Mouse (Mus musculus) spleen, postnatal 36 days (tissue): ENCODE measurements around the gene Olfr97.
"Not testable (repeated sequence)": the region's sequence is repeated elsewhere in the genome, so short reads cannot be mapped to it uniquely, and the experiment has no call there.

ENCODE experiments used
- DNase-seq, 2 experiments: peaks; one replicate each; pipeline ENCODE4 v3.0.0; 2022; ENCODE audit warnings: low spot score in 2 of 2, mixed read lengths in 1 of 2

The Olfr97 gene

DNA sequence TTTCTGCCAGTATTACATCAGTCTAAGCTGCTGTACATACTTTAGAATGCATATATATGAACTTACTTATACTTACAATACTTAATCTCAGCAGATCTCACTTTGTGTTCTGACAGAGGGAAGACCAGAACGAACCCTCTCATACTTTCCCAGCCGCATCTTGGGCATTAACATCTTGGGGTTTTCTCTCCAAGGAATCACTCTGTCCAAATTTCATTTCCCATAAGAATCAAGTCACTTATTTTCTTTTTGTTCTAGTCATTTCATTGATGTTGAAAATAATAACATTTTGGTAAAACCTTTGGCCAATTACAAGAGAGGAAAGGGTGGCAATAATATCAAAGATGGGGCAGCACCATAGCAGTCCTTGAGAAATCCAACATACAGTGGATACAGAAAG lies at the start of gene Olfr97:
Olfr97 (minus strand) TSS at position 101 of the 400 bp plus-strand sequence.
- not testable (repeated sequence) for DNase-seq

DNA sequence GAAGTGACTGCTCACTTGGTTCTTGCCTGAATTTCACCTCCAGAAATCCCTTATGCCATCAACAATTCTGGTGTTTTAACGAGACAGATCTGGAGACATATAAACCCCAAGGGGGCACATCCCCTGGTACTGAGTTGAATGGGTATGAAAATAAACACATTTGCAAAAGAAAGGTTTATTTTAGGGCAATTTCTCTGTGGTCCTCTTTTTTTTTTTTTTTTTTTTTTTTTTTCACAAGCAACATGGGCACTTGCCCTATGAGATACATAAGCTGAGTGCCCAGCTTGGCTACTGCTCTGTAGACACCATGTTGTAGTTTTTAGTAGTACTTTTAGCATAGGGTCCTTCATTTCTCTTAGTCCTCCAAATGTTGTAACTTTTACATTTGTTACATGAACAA lies 46.2 kb upstream of the Olfr97 start, which contains the start of gene Olfr99:
Olfr99 (minus strand) TSS at position 101 of the 400 bp plus-strand sequence.
- no peak for DNase-seq

DNA sequence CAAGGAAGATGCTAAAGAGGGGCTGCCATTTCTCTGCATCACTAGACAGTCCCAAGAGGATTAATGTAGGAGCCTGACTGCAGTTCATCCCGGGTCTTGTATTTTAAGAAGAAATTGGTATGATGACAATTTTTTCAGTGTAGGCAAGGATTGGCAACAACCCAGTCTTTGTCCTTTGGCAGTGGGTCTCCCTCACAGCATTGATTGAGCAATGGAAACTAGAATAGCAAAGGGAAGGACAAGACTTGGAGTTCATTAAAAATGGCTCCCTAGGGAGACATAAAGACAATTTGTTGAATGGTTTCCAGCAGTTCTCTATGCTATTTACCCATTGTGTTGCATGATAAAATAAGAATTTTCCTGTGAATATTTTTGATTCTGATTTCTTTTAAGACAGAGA lies 43.2 kb upstream of the Olfr97 start:
- no peak for DNase-seq

DNA sequence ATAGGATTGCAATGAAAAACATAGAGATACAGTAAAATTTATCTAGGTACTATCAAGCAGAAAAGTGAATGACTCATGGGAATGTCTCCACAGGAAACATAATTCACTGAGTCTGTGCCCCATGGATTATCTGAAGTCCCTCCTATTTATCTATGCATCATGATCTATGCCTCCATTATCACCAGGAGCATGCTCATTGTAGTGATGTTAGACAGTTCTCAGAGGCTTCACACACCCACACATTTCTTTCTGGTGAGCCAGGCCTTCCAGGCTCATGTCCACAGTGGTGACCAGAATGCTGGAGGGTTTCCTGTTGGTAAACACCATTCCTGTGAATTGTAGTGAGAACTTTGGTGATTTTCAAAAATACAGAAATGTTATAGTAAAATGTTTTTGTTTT lies 39.4 kb upstream of the Olfr97 start:
- DNase-seq = no peak

DNA sequence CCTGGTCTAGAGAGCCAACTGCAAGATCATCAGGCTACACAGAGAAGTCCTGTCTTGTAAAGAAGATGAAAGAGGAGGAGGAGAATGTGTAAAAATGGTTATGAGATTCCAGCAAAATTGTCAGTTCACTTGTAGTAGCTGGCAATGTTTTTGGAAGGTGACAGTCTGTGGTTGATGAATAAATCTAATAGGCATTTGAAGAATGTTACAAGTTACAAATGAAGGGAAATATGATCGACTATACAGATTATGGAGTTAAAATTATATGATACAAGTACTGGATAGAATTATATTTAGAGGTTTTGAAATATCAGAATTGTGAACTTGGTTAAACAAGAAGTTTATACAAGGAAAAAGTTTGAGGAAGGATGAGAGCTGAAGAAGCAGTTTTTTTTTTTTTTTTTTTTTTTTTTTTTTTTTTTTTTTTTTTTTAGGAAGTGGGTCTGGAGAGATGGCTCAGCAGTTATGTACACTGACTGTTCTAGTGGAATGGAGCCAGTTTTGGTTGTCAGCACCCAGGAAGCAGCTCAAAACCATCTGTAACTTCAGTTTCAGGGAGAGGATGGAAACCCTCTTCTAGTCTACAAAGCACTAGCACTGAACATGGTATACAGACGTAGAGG lies 38.6 kb upstream of the Olfr97 start:
- DNase-seq = no peak

DNA sequence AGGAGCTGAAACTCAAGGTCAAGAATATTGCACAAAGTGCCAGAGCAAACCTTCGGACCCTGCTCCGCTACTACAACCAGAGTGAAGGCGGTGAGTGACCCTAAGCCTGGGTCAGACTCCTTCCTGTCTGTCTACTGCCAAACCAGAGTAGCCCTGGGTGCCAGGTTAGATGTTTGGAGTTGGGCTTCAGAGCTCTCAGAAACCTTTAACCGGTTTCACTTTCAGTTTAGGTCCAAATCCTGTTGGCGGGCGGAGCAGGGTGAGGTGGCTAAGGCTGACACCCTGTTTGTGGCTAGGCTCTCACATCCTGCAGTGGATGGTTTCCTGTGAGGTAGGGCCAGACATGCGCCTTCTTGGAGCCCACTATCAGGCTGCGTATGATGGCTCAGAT lies 33.6 kb upstream of the Olfr97 start:
- DNase-seq = peak; percentile 74 to 79

DNA sequence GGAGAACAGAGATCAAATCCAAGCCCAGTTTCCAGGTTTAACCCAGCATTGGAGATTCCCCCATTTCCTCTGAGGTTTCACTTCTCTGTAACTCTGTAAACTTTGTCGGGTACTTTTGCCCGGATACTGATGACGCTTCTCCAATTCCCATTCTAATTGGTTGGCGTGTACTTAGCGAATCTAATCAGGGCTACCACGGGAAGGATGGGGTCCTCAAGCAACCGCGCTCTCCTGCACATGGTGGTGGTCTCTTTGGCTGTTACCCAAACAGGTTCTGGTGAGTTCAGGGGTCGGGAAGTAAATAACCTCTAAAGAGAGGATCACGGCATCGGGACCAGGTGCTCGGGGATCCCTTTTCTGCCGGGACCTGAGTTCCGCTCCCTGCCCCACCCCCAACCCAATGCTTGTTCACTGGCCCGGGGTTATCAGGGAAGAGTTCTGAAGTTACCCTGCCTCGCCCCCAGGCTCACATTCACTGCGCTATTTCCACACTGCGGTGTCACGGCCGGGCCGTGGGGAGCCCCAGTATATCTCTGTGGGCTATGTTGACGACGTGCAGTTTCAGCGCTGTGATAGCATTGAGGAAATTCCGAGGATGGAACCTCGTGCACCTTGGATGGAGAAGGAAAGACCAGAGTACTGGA lies 33.0 kb upstream of the Olfr97 start, which contains the start of gene H2-M3:
H2-M3 (plus strand) TSS at position 163 of the 644 bp plus-strand sequence.
- DNase-seq = peak; percentile 87 to 93

DNA sequence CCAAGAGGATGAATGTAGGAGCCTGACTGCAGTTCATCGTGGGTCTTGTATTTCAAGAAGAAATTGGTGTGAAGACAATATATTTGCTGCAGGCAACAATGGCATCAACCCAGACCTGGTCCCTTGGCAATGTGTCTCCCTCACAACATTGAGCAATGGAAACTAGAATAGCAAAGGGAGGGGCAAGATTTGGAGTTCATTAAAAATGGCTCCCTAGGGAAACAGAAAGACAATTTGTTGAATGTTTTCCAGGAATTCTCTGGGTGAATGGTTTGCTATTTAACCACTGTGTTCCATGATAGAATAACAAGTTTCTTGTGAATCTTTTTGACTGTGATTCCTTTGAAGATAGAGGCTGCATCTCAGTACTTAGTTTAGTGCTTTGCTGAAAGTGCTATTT lies 26.5 kb upstream of the Olfr97 start, which contains the start of gene Olfr98:
Olfr98 (minus strand) TSS at position 124 of the 400 bp plus-strand sequence.
- no peak for DNase-seq

DNA sequence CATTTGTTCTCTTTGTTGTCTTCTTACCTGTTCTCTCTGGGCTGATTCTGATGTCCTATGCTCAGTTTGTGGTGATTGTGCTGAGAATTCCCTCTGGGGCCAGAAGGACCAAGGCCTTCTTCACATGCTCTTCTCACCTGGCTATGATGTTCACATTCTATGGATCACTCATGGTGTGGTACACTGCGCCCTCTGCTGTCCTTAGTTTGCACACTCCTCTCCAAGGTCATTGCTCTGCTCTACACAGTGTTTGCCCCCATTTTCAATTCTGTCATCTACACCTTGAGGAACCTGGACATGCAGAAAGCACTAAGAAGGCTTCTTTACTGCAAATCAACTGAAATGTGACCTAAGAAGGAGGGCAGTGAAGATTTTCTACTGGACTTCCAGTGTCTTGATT lies 13.4 kb upstream of the Olfr97 start:
- DNase-seq = peak; percentile 6 to 22

DNA sequence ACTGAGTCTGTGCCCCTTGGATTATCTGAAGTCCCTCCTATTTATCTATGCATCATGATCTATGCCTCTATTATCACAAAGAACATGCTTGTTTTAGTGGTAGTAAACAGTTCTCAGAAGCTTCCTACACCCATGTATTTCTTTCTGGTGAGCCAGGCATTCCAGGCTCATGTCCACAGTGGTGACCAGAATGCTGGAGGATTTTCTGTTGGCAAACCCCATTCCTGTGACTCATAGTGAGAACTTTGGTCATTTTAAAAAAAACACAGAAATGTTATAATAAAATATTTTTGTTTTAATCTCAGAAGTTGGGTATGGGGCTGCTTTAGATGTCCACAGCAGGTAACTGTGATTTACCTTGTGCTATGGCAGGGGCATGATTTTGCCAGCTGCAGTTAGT lies 12.3 kb upstream of the Olfr97 start:
- no peak for DNase-seq

DNA sequence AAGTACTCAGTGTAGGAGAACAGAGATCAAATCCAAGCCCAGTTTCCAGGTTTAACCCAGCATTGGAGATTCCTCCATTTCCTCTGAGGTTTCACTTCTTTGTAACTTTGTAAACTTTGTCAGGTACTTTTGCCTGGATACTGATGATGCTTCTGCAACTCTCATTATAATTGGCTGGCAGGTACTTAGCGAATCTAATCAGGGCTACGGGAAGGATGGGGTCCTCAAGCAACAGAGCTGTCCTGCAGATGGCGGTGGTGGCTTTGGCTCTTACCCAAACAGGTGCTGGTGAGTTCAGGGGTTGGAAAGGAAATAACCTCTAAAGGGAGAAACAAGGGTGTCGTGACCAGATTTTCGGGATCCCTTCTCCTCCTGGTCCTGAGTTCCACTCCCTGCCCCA lies 9.6 kb upstream of the Olfr97 start:
- DNase-seq = peak; percentile 73 to 81

DNA sequence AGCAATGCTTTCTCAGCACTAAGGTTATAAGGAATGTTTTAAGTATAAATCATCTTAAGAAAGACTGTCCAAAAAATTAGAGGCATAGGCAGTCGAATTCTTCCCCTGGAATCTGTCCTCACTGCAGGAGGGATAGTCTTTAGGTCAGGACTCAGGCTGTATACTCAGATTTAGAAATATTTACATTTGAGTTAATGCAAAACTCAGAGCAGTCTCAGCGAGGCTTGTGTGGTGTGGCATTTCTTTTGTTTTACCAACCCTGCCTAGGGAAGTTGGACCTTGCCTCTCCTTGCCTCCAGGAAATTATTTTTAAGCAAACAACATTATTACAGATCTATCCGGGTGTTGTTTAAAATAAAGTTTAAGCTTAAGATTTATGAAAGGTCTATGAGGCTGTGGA lies 5.1 kb upstream of the Olfr97 start:
- DNase-seq = no peak

DNA sequence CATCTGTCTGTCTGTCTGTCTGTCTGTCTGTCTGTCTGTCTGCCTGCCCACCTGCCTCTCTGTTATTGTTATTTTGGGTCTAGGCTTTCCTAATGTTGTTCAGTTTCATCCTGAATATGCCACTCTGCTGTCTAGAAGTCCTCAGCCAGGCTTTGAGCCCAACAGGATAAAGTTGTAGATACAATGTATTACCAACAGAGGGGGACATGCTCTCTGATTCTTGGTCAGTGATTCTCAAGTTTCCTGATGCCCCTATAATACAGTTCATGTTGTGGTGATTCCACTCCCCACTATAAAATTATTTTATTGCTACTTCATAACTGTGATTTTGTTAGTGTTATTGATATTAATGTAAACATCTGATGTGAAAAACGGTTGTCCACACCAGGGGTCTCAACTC lies 15.3 kb downstream of the Olfr97 start:
- no peak for DNase-seq

DNA sequence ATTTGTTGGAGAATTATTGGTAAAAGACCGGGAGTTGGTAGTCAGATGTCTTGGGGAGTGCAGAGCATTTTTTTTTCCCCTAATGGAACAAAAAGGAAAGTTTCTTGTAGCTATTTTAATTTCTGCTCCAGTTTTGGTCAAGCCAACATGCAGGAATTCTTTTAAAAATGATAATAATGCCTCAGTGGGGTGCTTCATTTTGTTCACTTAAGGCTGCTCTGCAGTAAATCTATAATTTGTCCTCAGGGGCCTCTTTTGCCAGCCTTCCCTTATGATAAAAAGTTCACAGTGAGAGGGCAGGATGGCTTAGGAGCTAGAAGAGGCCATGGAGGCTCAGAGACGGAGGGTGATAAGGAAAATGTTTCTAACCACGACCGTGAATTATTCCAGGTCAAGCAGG lies 17.3 kb downstream of the Olfr97 start, which contains the start of gene Olfr96:
Olfr96 (plus strand) TSS at position 301 of the 400 bp plus-strand sequence.
- no peak for DNase-seq

DNA sequence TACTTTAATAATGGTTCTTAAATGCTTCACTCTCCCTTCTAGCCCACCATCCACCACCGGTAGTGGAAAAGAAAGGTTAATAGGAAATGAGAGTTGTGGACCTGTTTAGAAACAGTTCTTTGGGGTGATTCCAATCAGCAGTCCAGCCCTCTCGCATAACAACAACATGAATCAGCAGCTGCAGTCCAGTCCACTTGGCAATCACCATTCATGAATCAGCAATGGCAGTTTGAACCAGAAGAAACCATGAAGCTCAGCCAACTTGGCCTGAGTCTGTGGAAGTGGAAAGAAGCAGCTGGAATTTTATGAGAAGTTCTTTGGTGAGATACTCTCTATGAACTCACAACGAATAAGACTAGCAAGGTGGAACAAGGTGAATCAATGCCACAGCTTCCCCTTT lies 18.6 kb downstream of the Olfr97 start:
- DNase-seq = no peak

DNA sequence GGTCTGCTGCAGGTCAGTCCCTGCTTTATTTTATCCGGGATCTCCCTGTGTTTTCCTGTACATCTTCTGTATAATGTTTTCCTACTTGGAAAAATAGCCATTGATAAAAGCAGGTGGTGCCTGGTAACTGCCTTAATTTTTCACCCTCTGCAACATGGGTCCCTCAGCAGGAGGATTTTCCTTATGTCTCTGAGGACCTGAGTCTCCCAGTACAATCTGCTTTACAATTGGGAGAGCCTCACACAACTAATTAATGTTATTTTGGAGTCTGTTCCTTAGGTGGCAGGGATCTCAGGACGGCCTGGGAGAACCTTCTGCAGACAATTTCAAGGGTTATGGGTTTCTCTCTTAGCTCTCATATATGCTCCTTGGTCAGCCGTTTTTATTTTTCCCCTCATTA lies 24.1 kb downstream of the Olfr97 start, which contains the start of gene Olfr95:
Olfr95 (minus strand) TSS at position 101 of the 400 bp plus-strand sequence.
- DNase-seq = no peak

DNA sequence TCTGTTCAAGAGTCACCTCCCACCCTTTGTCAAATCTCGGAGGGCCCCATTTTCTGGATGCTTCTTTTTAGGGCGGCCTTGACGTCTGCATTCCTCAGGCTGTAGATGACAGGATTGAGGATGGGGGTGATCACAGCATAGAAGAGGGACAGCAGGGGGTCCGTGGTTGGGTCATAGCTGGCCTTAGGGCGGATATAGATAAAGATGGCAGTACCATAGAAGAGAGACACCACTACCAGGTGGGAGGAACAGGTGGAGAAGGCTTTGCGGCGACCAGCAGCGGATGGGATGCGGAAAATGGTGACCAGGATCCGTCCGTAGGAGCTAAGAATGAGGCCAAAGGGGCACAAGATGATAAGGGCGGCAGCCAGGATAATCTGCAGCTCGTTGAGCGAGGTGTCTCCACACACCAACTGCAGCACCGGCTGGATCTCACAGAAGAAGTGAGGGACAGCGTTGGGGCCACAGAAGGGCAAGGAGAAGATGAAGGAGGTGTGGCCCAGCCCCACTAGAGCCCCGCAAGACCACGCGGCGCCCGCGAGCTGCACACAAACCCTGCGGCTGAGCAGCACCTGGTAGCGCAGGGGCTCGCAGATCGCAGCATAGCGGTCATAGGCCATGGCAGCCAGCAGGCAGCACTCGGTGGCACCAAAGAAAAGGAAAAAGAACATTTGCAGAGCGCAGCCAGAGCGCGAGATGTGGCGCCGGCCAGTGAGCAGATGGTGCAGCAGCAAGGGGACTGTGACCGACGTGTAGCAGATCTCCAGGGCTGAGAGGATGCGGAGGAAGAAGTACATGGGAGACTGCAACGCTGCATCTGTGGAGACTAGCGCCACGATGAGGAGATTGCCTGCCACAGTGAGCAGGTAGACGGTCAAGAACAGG lies 26.0 kb downstream of the Olfr97 start:
- no peak for DNase-seq

DNA sequence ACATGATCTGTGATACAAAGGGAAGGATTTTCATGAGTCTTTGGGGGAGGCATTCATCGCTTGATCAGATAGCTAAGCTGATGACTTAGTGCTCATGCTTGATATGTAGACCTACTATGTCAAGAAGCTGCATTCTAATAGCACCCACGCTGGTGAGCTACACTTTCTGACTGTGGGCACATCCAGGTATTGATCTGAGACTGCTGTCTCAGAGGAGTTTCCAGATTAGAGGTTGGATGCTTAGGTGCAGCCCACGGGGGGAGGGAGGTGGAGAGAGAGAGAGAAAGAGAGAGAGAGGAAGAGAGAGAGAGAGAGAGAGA lies 33.3 kb downstream of the Olfr97 start:
- no peak for DNase-seq

DNA sequence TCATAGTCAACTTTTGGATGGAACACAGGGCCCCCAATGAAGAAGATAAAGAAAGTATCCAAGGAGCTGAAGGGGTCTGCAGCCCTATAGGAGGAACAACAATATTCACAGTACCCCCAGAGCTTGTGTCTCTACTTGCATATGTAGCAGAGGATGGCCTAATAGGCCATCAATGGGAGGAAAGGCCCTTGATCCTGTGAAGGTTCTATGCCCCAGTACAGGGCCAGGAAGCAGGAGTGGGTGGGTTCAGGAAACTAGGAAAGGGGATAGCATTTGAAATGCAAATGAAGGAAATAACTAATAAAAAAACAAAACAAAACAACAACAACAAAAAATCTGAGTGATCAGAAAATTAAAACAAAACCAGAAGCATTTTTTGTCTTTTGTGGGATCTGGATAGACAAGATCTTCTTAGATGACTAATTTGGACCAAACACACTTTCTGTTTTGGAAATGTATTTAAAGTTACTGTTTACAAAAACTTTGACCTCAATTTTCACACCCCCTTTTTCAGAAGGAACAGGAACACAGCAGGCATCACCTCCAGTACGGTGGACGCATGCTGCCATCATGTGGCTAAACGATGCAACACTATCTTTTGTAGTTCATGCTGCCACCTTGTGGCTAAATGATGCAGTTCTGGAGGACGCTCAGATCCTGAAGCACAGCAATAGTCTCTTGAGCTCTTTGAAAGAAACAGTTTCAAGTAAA lies 33.8 kb downstream of the Olfr97 start:
- peak; percentile 46 to 55 for DNase-seq

DNA sequence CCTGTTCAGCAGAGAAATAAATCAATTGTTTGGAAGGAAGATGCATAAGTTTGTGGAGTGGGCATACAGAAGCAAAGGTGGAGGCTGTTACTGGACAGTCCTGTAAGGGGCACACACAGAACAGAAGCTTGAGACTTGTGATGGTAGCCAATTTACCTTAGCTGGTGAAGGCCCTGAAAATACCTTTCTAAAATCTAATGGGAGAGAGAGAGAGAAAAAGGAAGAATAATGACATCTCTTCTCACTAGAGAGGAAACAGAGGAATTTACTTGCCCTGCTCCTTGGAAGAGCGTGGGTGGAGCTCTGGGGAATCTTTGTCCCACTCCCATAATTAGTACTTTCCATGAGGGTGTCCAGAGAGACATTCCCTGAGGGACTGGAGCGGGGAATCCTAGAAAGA lies 36.2 kb downstream of the Olfr97 start, which contains the start of gene Olfr94:
Olfr94 (minus strand) TSS at position 101 of the 400 bp plus-strand sequence.
- no peak for DNase-seq

DNA sequence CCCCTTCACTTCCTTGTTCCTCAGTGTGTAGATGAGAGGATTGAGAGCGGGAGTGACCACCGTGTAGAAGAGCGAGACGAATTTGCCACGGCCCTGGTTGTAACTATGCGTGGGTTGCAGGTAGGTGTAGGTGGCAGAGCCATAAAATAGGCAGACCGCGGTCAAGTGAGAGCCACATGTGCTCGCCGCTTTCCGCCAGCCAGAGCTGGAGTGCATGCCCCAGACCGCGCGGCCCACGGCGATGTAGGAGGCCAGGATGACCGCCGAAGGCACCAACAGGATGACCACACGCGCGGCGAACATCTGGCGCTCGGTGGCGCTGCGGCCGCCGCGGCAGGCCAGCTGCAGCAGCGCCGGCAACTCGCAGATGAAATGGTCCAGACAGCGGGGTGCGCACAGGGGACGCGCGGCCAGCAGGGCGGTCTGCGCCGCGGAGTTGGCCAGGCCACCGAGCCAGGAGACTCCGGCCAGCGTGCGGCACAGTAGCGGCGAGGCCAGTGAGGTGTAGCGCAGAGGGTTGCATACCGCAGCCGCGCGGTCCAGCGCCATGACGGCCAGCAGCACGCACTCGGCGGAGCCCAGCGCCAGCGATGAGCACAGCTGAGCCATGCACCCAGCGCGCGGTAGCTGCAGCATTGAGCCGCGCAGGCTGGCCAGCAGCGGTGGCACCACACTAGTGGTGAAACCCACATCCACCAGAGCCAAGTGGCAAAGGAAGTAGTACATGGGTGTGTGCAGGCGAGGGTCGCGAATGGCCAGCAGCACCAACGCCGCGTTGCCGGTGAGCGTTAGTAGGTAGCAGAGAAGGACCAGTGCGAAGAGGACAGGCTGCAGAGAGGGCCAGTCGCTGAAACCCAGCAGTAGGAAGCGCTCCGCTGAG lies 40.0 kb downstream of the Olfr97 start:
- DNase-seq = no peak
